Mouse (Mus musculus) kidney, postnatal 14 days (tissue): ENCODE data around the gene Gprin3.
"Not testable (repeated sequence)": the region's sequence is repeated elsewhere in the genome, so short reads cannot be mapped to it uniquely, and the experiment has no call there.

Experiments
- DNase-seq: peaks from one replicate; pipeline ENCODE4 v3.0.0; 2022; ENCODE audit warnings: mixed read lengths

Gene Gprin3

GRCm38 (mm10) chr6:59348673-59349072 lies 77.4 kb downstream of the Gprin3 start:
- no peak for DNase-seq

GRCm38 (mm10) chr6:59341146-59341545 lies 84.9 kb downstream of the Gprin3 start:
- DNase-seq = no peak

- DNase-seq = no peak
Measured at GRCm38 (mm10) chr6:59328297-59328696, 97.8 kb downstream of the Gprin3 start.

GRCm38 (mm10) chr6:59315868-59316267 lies 110.2 kb downstream of the Gprin3 start:
- no peak for DNase-seq

- DNase-seq = no peak
Measured at GRCm38 (mm10) chr6:59315090-59315489, 111.0 kb downstream of the Gprin3 start.

- no peak for DNase-seq
Measured at GRCm38 (mm10) chr6:59313162-59313561, 112.9 kb downstream of the Gprin3 start.

GRCm38 (mm10) chr6:59311241-59311640 lies 114.9 kb downstream of the Gprin3 start:
- no peak for DNase-seq

GRCm38 (mm10) chr6:59304235-59304942 lies 121.7 kb downstream of the Gprin3 start:
- not testable (repeated sequence) for DNase-seq

GRCm38 (mm10) chr6:59303031-59303430 lies 123.1 kb downstream of the Gprin3 start:
- DNase-seq = no peak
